ENCODE assay signal across 14 mouse cellular contexts in genomic region chr4:125450602-125451321, GRCm38 (mm10). TPM values are rescaled to one million over a fixed set of nuclear protein-coding genes. Genes with fewer than 3 reads are reported as not detected.
DNase-seq lines count a peak whose midpoint lies in the region; ATAC-seq and TF ChIP-seq lines count a peak whose summit lies in the region.
"Had no signal": no experiment of that assay in that cellular context is flagged by ENCODE, and none has a peak within 500 bp of the region (broad histone marks: within the 10 kb centered on the region; RNA-seq: fewer than 3 reads in every experiment).

No protein-coding gene starts in this region.

- no peak overlapping the region for H3K4me2 ChIP-seq in neural tube, embryonic 11.5 days (ENCODE audit: low read depth)
- no peak overlapping the region for H3K4me2 ChIP-seq in hindbrain, embryonic 12.5 days (replicated peaks)
- H3K4me2 ChIP-seq in midbrain, embryonic 12.5 days (replicated peaks) = no peak overlapping the region
- H3K4me2 ChIP-seq: limb, embryonic 15.5 days had no signal

- no peak overlapping the region for H3K4me3 ChIP-seq in neural tube, embryonic 11.5 days (ENCODE audit: low read depth, low read length)
- H3K4me3 ChIP-seq in hindbrain, embryonic 12.5 days = no peak overlapping the region
- no peak overlapping the region for H3K4me3 ChIP-seq in midbrain, embryonic 12.5 days
- H3K4me3 ChIP-seq in gastrocnemius, adult 2 months = no peak overlapping the region
- H3K4me3 ChIP-seq: limb, embryonic 15.5 days had no signal

- no peaks in the 10 kb centered on the region for H3K9me3 ChIP-seq in neural tube, embryonic 11.5 days (ENCODE audit: control insufficient read depth, low read length)
- no peaks in the 10 kb centered on the region for H3K9me3 ChIP-seq in hindbrain, embryonic 12.5 days (replicated peaks)
- no peaks in the 10 kb centered on the region for H3K9me3 ChIP-seq in midbrain, embryonic 12.5 days
- H3K9me3 ChIP-seq: limb, embryonic 15.5 days had no signal

- DNase-seq in neural tube, embryonic 11.5 days (ENCODE audit: low spot score) = peak; percentile 47
- DNase-seq in neural tube, embryonic 10.5 days (ENCODE audit: extremely low spot score, low spot score) = no peak
- peak; percentile 63 for DNase-seq in retina, embryonic 14.5 days (ENCODE audit: low spot score)
- no peak for DNase-seq in cerebellum, postnatal 36 days
- DNase-seq in thymus, postnatal 14 days = no peak
- DNase-seq in gastrocnemius, adult 2 months = no peak
- DNase-seq: cerebellum, adult 11-12 months; kidney, adult 9 months; liver, postnatal 0 days; lung, postnatal 36 days had no signal

- no peak overlapping the region for H3K9ac ChIP-seq in neural tube, embryonic 11.5 days (ENCODE audit: low read length)
- no peak overlapping the region for H3K9ac ChIP-seq in hindbrain, embryonic 12.5 days
- H3K9ac ChIP-seq in midbrain, embryonic 12.5 days (replicated peaks) = no peak overlapping the region
- H3K9ac ChIP-seq: limb, embryonic 15.5 days; liver, postnatal 0 days had no signal

- no peaks in the 10 kb centered on the region for H3K27me3 ChIP-seq in neural tube, embryonic 11.5 days (ENCODE audit: control insufficient read depth, insufficient read depth, low read length)
- H3K27me3 ChIP-seq in hindbrain, embryonic 12.5 days = no peaks in the 10 kb centered on the region
- H3K27me3 ChIP-seq in midbrain, embryonic 12.5 days = peaks cover 34% of the 10 kb centered on the region

- H3K4me1 ChIP-seq in neural tube, embryonic 11.5 days (ENCODE audit: control insufficient read depth, insufficient read depth, low read length) = no peaks in the 10 kb centered on the region; the same call in 1 of the 2 replicates
- peaks cover 9% of the 10 kb centered on the region for H3K4me1 ChIP-seq in hindbrain, embryonic 12.5 days
- peaks cover 18% of the 10 kb centered on the region for H3K4me1 ChIP-seq in midbrain, embryonic 12.5 days
- H3K4me1 ChIP-seq: limb, embryonic 15.5 days had no signal

- WGBS in neural tube, embryonic 11.5 days = 55% methylated on average over 7 of the region's 7 CpGs
- 50% methylated on average over 7 of the region's 7 CpGs for WGBS in hindbrain, embryonic 12.5 days
- 38% methylated on average over 7 of the region's 7 CpGs for WGBS in midbrain, embryonic 12.5 days

- no peak for TF ChIP-seq CTCF in gastrocnemius, adult 2 months (IDR thresholded peaks at IDR 0.05)

- no peak overlapping the region for H3K27ac ChIP-seq in neural tube, embryonic 11.5 days (ENCODE audit: low read depth, low read length)
- peak overlapping the region; percentile 72 for H3K27ac ChIP-seq in hindbrain, embryonic 12.5 days
- peak overlapping the region; percentile 61 for H3K27ac ChIP-seq in midbrain, embryonic 12.5 days (replicated peaks)
- H3K27ac ChIP-seq in gastrocnemius, adult 2 months = no peak overlapping the region
- H3K27ac ChIP-seq: limb, embryonic 15.5 days had no signal

- intact Hi-C loops in gastrocnemius, adult 2 months (cut with DNase I) = no loop called here

- no peaks in the 10 kb centered on the region for H3K36me3 ChIP-seq in neural tube, embryonic 11.5 days (ENCODE audit: control insufficient read depth, insufficient read depth, low read length)
- no peaks in the 10 kb centered on the region for H3K36me3 ChIP-seq in hindbrain, embryonic 12.5 days
- no peaks in the 10 kb centered on the region for H3K36me3 ChIP-seq in midbrain, embryonic 12.5 days
- H3K36me3 ChIP-seq: limb, embryonic 15.5 days had no signal

- ATAC-seq in neural tube, embryonic 11.5 days (ENCODE audit: insufficient read depth, low FRiP score, low TSS enrichment) = no peak
- peak; percentile 73 for ATAC-seq in hindbrain, embryonic 12.5 days (ENCODE audit: low FRiP score)
- ATAC-seq in midbrain, embryonic 12.5 days (ENCODE audit: low FRiP score, low read depth) = peak; percentile 70
- ATAC-seq: liver, postnatal 0 days had no signal

RNA-seq across cellular contexts. Expression of gene Grik3, which starts 39.7 kb away (rescaled TPM):
- polyA plus RNA-seq in neural tube, embryonic 11.5 days (2014; fragmentation: Nextera tagmentation; extraction: Ambion mirVana) = 1.3 and 1.4 TPM in 2 replicates
- polyA plus RNA-seq in hindbrain, embryonic 12.5 days (2016; fragmentation: Nextera tagmentation; extraction: Ambion mirVana) = 3.7 and 3.8 TPM in 2 replicates
- polyA plus RNA-seq in midbrain, embryonic 12.5 days (2016; fragmentation: Nextera tagmentation; extraction: Ambion mirVana) = 1.5 and 1.7 TPM in 2 replicates
- under 1 TPM; 0.05 to 0.08 TPM for total RNA-seq in gastrocnemius, adult 2 months (2021)
- total RNA-seq: common myeloid progenitor, adult 5-6 weeks had no signal

Comparison
In these comparisons a context has a peak if more than half of its experiments do, and no peak if none do; other contexts are left out.
1. DNase-seq: peak in neural tube, embryonic 11.5 days (single experiment) and retina, embryonic 14.5 days (single experiment); none in neural tube, embryonic 10.5 days (single experiment), cerebellum, postnatal 36 days (0 of 2), thymus, postnatal 14 days (single experiment) and gastrocnemius, adult 2 months (single experiment).
2. H3K27ac ChIP-seq: peak in hindbrain, embryonic 12.5 days (single experiment) and midbrain, embryonic 12.5 days (single experiment); none in neural tube, embryonic 11.5 days (single experiment) and gastrocnemius, adult 2 months (single experiment).